Mouse (Mus musculus) kidney, adult 2 months (tissue): ENCODE results near the gene St3gal4. TPM values are rescaled to one million over a fixed set of nuclear protein-coding genes. Genes with fewer than 3 reads are reported as not detected.

Source experiments
- DNase-seq: peaks from one replicate; pipeline ENCODE4 v3.0.0; 2021
- H3K27ac ChIP-seq: fragments of 200-500 bp; 2 replicates; pipeline ENCODE4 v1.5.1; 2012; ENCODE audit warnings: low read depth, low read length, control low read depth, inconsistent platforms; ENCODE audit not compliant: insufficient read depth
- H3K27me3 ChIP-seq: fragments of 200-500 bp; replicated peaks from 2 replicates; pipeline ENCODE4 v1.6.1; 2012; ENCODE audit warnings: mild to moderate bottlenecking, moderate library complexity, low read length, inconsistent platforms; ENCODE audit not compliant: control insufficient read depth, insufficient read depth
- H3K36me3 ChIP-seq: fragments of 200-500 bp; 2 replicates; pipeline ENCODE4 v1.6.1; 2012; ENCODE audit warnings: mild to moderate bottlenecking, moderate library complexity, low read length, inconsistent platforms; ENCODE audit not compliant: control insufficient read depth, insufficient read depth
- H3K4me1 ChIP-seq: fragments of 200-500 bp; 2 replicates; pipeline ENCODE4 v1.6.1; 2011; ENCODE audit warnings: low read length; ENCODE audit not compliant: control insufficient read depth, insufficient read depth
- H3K4me3 ChIP-seq: fragments of 200-500 bp; 2 replicates; pipeline ENCODE4 v1.5.1; 2011; ENCODE audit warnings: mild to moderate bottlenecking, low read depth, low read length, control low read depth; ENCODE audit not compliant: insufficient read depth
- CTCF ChIP-seq: fragments of 200-500 bp; conservative IDR thresholded peaks from 2 replicates; pipeline ENCODE4 v1.5.1; 2011; ENCODE audit warnings: low read depth, mild to moderate bottlenecking, control low read depth, low read length, moderate library complexity, mixed read lengths; ENCODE audit not compliant: insufficient read depth, insufficient read length
- POLR2A ChIP-seq: fragments of 200-500 bp; IDR thresholded peaks from one replicate; pipeline ENCODE4 v1.6.1; 2011; ENCODE audit warnings: low read depth, low read length, control low read depth
- WGBS: fragments of 180-500 bp; shearing (Covaris S2); methylation state at CpG from one replicate; pipeline ENCODE4 v1.1.7; 2018; 5-methylcytosine and 5-hydroxymethylcytosine counted together
- polyA plus RNA-seq: library from polyadenylated mRNA; depleted of rRNA; stranded (reverse); fragments of >200 nt; gene quantifications from 2 replicates; pipeline ENCODE4 v1.2.3, GENCODE M21; 2012; rRNA removed

Gene St3gal4
- polyA plus RNA-seq, 1 experiment = 5.0 TPM

DNA sequence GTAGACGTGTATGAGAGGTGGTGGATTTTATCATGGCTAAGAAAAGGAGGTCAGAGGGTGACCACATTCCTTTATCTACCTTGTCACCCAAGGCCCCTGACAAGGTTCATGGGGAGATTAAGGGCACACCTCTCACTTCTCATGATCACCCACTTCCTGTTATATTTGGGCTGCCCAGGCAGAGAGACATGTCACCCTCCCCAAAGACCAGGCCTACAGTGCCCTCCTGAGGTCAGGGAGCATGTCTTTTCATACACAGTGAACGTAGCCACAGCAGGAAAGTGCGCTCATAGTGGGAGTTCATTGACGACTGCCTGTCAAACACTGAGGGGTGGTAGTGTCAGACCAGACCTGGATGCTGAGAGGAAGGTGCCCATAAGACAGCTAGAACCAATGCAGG lies 102.3 kb downstream of the St3gal4 start:
- Histone ChIP-seq H3K27me3 (no peaks in the 10 kb centered on the region), H3K36me3 (no peaks in the 10 kb centered on the region), H3K27ac (no peak overlapping the region), H3K4me1 (no peaks in the 10 kb centered on the region), H3K4me3 (no peak overlapping the region)
- TF ChIP-seq CTCF = peak; percentile 70
- no peak for TF ChIP-seq POLR2A
- 55% methylated on average over 4 of the region's 4 CpGs for WGBS
- peak; percentile 37 for DNase-seq

DNA sequence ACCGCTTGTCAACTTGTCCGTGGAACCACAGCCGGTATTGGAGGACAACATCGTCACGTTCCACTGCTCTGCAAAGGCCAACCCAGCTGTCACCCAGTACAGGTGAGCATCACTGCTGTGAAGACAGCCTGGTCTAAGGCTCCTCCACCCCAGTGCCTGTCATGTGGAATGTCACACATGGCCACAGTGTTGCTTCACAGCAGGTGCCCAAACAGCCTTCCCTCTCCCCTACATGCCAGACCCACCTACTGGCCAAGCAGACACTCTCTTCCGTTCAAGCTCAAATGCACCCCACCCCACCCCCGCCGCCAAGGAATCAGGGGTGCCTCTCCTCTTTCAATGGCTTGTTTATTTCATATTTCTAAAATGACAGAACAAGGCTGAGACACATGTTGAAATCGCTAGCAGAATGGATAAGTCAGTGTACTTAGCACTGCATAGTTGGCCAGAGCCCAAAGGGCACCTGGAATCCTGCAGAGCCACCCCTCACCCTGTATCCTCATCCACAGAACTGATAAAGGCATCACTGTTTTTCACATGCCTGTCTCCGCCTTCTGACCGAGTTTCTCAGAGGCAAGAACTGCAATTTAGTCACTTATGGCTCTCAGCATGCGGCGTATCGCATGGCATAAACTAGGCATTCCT lies 111.2 kb downstream of the St3gal4 start:
- 82% methylated on average over 14 of the region's 14 CpGs for WGBS
- Histone ChIP-seq H3K36me3 (no peaks in the 10 kb centered on the region), H3K27ac (no peak overlapping the region), H3K27me3 (no peaks in the 10 kb centered on the region), H3K4me3 (no peak overlapping the region), H3K4me1 (no peaks in the 10 kb centered on the region)
- TF ChIP-seq CTCF (no peak), POLR2A (no peak)
- DNase-seq = no peak

DNA sequence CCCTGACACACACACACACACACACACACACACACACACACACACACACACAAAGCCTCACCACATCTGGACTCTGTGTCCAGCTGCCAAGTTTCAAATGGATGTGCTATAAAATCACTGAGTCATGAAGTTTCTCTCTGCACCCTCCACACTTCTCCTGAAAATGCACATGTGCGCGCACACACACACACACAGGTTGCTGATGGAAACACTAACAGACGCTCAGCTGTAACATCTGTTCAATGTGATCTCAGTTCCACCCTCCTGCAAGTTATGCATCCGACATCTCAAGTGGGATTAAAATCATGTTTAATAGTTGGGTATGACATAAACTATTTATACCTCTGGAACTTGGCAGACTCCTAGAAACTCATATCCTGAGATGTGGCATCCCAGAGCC lies 115.0 kb downstream of the St3gal4 start:
- WGBS = 60% methylated on average over 4 of the region's 4 CpGs
- no peak for DNase-seq
- Histone ChIP-seq H3K4me1 (no peaks in the 10 kb centered on the region), H3K27me3 (no peaks in the 10 kb centered on the region), H3K36me3 (no peaks in the 10 kb centered on the region), H3K4me3 (no peak overlapping the region), H3K27ac (no peak overlapping the region)
- TF ChIP-seq CTCF (no peak), POLR2A (no peak)

DNA sequence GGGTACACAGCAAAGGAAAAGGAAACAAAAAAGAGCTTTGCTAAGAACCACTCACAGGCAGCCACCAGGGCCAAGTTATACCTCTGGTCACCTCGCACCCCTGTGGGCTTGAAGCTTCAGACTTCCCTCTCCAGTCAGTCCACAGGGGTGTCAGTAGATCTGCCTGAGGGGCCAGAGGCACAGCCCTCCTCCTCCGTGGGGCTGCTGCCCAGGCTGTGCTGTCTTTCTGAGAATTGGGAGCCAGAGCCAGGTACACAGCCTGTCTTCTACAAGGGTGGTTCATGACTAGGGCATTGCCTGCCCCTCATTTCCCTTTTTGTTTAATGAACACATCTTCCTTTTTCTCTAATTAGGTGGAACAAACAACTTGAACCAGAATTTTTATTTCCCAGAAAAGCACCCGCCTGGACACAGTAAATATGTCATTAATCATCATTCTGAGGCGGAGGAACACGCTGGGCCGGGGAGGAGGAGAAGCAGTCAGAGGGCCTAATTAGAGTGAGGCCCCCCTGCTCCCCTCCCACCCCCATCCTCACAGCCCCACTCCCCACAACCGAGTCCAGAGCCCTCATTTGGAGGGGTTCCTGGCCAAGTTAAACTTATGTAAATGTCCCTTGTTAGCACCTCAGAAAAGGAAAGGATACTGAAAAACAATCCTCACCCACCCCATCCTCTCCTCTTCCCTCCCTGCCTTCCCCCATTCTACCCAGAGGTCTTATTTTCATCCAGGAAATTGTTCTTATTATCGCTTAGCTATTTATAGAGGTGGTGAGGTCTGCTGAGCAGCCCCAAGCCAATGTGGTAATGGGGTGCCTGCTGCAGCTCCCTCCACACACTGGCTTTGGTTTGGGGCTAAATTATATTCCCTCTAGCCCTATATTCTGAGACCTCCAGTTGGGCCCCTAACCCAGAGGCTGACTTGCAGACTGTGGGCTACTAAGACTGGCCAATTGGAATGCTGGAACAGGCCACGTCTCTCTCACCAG lies 120.9 kb downstream of the St3gal4 start:
- WGBS = 51% methylated on average over 9 of the region's 9 CpGs

More for the DNA sequence above, 120.9 kb downstream of the St3gal4 start:
- Histone ChIP-seq H3K36me3 (no peaks in the 10 kb centered on the region), H3K27me3 (no peaks in the 10 kb centered on the region), H3K4me1 (peaks cover 8% of the 10 kb centered on the region; the same call in 1 of the 2 replicates), H3K4me3 (no peak overlapping the region), H3K27ac (no peak overlapping the region; the same call in 1 of the 2 replicates)
- TF ChIP-seq POLR2A (no peak), CTCF (no peak)
- no peak for DNase-seq

Other genes starting within 250 kb of the St3gal4 start
- gene Dcps, start 56.8 kb upstream of the St3gal4 start, polyA plus RNA-seq = 36.2 and 41.1 TPM in 2 replicates
- gene Srpr, start 80.9 kb upstream of the St3gal4 start, polyA plus RNA-seq = 84.9 and 85.9 TPM in 2 replicates
- 8.1 and 11.2 TPM in 2 replicates for gene Tirap, start 81.0 kb upstream of the St3gal4 start, polyA plus RNA-seq
- 37.0 and 39.1 TPM in 2 replicates for gene Foxred1, start 91.8 kb upstream of the St3gal4 start, polyA plus RNA-seq
- gene Fam118b, start 148.5 kb upstream of the St3gal4 start, polyA plus RNA-seq = 9.8 and 11.4 TPM in 2 replicates
- 10.1 and 10.7 TPM in 2 replicates for gene Rpusd4, start 148.6 kb upstream of the St3gal4 start, polyA plus RNA-seq